Mouse (Mus musculus): ENCODE results near the gene Srp72.
A peak's percentile ranks its signal among the peaks of the same experiment; 100 is the strongest.
"Not testable (repeated sequence)": the region's sequence is repeated elsewhere in the genome, so short reads cannot be mapped to it uniquely, and the experiment has no call there.

The Srp72 gene

GRCm38 (mm10) chr5:76964651-76965050, 9.8 kb upstream of the Srp72 start:
- no peak for DNase-seq (ENCODE audit: low spot score)

DNA sequence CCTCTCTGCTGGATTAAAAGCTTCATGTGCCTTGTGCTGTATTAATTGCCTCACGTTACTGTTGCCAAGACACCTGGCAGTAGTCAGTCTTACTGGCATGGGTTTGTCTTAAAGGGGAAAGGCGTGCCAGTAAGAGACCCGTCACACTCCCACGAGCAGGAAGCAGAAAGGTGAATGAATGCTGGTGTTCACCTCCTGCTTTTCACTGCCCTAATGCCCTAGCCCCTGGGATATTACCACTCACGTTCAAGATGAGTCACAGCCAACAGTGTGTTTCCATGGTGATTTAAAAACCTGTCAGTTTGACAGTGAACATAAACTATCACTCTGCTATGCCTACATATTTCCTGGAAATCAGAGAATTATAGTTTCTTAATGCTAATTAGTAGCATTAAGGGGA, 5.2 kb upstream of the Srp72 start:
- no peak for DNase-seq (ENCODE audit: low spot score)

GRCm38 (mm10) chr5:76971115-76971514, 3.4 kb upstream of the Srp72 start:
- DNase-seq (ENCODE audit: low spot score) = not testable (repeated sequence)

DNA sequence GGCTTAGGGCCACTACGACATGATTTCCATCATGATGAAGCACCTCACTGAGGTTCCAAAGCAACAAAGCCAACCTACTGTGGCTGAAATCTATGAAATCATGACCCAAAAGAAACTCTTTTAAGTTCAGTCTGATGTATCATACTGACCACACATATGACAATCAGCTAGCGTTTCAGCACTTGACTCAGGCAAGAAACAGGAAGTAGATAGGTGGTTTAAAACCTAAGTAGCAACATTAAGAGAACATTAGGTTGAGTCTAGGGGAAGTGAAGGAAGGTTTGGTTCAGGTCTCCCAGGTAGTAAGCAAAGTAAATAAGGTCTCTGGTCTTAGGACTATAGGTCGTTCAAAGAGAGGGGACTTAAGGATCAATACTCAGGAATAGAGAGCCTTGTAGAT, 995 bp upstream of the Srp72 start:
- no peak for DNase-seq (ENCODE audit: low spot score)

DNA sequence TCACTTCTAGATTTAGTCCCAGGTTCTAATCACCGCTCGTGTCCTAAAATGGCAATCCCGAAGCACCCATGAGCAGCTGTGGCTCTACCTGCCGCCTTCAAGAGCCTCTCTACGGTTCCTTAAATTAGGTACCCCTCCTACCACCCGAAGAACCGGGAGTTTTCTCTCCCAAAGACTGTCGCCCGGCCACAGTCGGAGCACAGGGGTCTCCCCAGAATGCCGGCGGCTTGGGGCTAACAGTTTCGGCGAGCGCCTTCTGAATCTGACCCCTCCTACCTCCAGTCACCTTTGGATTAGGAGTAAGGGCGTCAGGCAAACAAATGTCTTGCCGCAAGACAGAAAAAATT, 303 bp upstream of the Srp72 start:
- DNase-seq (ENCODE audit: low spot score) = no peak

- DNase-seq (ENCODE audit: low spot score) = no peak
These were observed 1.3 kb downstream of the Srp72 start for GRCm38 (mm10) chr5:76975736-76976135.

- no peak for DNase-seq (ENCODE audit: low spot score)
These were observed 9.5 kb downstream of the Srp72 start for GRCm38 (mm10) chr5:76984015-76984414.

- DNase-seq (ENCODE audit: low spot score) = no peak
These were observed 16.3 kb downstream of the Srp72 start for GRCm38 (mm10) chr5:76990789-76991188.

DNA sequence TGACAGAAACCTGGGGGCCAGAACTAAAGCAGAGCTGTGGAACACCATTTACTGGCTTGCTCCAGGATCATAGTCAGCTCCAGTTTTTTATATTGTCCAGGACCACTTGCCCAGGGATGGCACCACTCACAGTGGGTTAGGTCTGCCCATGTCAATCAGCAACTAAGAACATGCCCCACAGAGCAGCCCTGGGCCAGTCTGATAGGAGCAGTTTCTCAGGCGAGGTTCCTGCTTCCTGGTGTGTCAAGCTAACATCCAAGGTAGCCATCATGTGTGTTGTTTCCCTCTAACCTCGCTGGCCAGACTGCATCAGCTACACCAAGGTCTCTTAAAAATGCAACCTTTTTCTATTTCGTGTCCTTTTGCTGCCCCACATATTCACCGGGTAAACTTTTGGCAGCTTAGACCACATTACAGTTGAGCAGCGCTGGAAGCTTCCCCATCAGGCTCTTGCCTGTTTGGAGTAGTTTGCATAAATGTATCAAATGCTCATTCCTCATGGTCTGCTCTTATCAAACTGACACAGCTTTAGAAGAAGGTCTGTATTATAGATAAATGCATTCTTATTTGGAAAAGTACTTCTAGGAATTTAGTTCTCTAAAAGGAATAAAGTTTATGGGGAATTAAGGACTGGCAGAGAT, 18.8 kb downstream of the Srp72 start:
- no peak for DNase-seq (ENCODE audit: low spot score)

DNA sequence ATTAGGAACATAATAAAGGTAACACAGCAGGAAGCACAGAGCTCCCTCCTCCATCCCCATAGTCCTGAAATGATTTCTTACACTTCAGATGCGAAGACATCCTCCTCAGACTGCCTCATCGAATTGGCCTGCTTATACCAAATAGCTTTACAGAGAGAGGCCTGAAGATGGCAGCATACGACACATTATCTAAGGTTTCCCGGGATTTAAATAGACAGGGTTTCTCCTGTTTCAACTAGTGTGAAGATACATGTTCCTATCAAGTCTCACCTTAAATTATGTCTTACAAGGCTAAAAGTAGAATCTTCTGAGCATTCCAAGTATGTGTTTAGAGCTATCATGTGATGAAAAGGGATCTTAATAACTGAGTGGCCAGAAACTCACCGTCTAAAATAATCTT, 23.9 kb downstream of the Srp72 start:
- DNase-seq (ENCODE audit: low spot score) = no peak

GRCm38 (mm10) chr5:77001192-77001591, 26.7 kb downstream of the Srp72 start:
- no peak for DNase-seq (ENCODE audit: low spot score)

DNA sequence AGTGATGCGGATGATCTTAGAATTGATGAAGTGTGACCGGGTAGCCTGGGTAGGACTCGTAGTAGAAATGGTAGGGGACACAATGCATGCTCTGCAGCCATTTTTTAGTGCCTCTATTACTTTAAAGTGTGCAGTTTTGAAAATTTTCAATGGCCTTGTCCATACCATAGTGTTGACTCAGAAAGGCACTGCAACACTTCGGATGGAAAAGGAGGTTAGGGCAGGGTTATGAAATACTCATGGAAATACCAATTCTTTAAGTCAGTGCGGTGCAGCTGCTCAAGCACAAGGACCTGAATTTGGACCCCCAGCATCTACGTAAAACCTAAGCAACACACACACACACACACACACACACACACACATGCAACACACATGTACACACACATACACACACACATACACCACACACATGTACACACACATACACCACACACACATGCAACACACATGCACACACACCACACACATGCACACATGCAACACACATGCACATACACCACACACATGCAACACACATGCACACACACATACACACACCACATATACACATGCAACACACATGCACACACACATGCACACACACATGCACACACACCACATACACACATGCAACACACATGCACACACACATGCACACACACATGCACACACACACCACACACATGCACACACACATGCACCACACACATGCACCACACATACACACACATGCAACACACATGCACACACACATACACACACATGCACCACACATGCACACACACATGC, 29.8 kb downstream of the Srp72 start, which contains the start of gene Arl9:
TSS of gene Arl9 (plus strand) at position 5 of the 771 bp plus-strand sequence.
- no peak for DNase-seq (ENCODE audit: low spot score)

- DNase-seq (ENCODE audit: low spot score) = no peak
These were observed 35.9 kb downstream of the Srp72 start for GRCm38 (mm10) chr5:77010352-77010751.

DNA sequence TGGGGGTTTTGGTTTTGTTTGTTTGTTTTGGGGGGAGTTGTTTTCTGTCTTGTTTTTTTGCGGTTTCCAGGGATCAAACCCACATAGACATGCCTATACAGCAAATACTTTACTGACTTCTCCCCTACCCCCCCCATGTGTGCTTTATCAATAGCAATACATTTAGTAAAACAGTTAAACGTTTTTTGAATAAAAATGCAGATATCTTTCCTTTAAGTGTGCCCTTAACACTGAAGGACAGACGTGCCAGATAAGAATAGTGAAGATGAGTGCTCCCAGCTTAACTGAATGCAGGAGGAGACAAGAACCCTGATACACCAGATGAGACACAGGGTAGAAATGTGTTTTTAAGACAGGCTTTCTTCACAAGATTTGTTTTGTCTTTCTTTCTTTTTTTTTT, 36.6 kb downstream of the Srp72 start:
- DNase-seq (ENCODE audit: low spot score) = no peak

DNA sequence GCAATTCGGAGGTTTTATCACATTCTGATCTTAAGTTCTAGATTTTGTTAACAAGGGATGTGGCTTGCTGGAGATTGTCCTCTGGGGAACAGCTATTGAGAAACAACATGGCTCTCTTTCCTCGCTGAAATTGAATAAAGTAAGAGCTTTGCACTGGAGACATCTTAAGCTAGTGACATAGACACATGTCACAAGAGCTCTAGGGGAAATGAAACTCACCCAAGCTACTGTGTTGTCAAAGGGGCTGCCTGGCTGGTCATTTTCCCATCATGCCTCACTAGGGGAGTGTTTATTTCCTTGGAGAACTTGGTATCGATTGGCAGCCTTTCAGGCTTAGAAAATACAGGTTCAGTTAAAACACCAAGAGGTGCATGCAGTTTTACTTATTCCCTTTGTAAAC, 38.7 kb downstream of the Srp72 start:
- DNase-seq (ENCODE audit: low spot score) = no peak

DNA sequence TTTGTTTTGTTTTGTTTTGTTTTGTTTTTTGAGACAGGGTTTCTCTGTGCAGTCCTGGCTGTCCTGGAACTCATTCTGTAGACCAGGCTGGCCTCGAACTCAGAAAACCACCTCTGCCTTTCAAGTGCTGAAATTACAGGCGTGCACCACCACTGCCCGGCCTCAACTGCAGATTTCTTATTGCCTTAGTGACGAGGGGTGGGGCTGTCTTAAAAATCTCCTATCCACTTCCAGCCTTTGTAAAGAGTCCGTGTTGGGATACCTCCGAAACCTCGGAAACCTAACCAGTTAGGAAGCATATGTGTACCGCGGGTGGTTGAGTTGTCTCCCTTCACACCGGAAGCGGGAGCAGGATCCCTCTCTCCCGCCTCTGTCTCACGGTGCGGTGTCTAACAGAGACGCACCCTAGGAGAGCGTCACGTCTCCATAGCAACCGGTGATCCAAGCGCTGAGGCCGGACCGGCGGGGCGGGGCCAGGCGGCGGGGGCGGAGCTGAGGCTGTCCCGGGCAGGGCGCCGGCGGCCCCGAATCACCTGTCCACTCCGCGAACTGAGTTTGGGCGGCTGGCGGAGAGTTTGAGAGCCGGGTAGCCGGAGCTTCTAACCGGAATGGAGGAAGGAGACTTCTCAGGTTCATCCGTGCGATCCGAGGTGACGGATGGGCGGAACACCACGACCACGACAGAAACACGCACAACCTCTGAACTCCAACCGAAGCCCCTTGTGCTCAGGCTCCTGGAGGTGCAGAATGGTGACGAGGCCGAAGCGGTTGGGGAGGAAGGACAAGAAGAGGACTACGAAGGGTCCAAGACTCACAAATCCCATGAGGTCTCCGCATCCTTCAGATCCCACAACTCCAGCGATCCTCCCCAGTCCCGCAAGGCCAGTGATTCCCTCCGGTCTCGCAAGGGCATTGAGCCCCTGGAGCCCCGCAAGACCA, 41.3 kb downstream of the Srp72 start, which contains the start of gene Thegl:
TSS of gene Thegl (plus strand) at position 480 of the 939 bp plus-strand sequence.
- DNase-seq (ENCODE audit: low spot score) = peak; percentile 81

GRCm38 (mm10) chr5:77028034-77028433, 53.6 kb downstream of the Srp72 start:
- DNase-seq (ENCODE audit: low spot score) = no peak

- DNase-seq (ENCODE audit: low spot score) = peak; percentile 38
These were observed 55.3 kb downstream of the Srp72 start for GRCm38 (mm10) chr5:77029735-77030134.

GRCm38 (mm10) chr5:77035101-77035500, 60.6 kb downstream of the Srp72 start:
- DNase-seq (ENCODE audit: low spot score) = not testable (repeated sequence)

GRCm38 (mm10) chr5:77038451-77038850, 64.0 kb downstream of the Srp72 start:
- no peak for DNase-seq (ENCODE audit: low spot score)

DNA sequence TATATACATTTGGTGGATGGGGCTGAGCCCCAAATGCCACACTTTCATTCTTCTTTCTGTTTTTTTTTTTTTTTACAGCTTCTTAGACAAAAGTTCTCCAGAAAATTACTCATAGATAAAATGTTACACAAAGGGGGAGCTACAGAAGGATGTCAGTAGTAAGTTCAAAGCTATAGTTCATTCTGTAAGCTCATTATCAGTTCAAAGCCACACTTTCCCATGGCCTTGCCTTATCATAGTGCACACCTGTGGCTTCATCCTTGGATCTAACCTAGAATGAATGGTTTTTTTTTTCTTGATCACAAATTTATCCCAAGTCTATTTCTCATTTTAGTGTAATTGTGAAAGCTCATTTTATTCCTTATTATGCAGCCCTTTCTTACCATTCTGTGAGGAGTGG, 64.9 kb downstream of the Srp72 start:
- DNase-seq (ENCODE audit: low spot score) = no peak

- no peak for DNase-seq (ENCODE audit: low spot score)
These were observed 69.9 kb downstream of the Srp72 start for GRCm38 (mm10) chr5:77044362-77044761.

Data from ovary, postnatal 36 days (tissue).